Mouse (Mus musculus) testis, adult 2 months (tissue): ENCODE data around the gene Cib1.

ENCODE experiments used
- CTCF ChIP-seq: fragments of 200-500 bp; IDR thresholded peaks from 2 replicates; pipeline ENCODE4 v1.5.1; 2012; ENCODE audit warnings: low read depth, mild to moderate bottlenecking, inconsistent platforms, low read length, moderate library complexity; ENCODE audit not compliant: control insufficient read depth, insufficient read depth, insufficient replicate concordance
- POLR2A ChIP-seq: fragments of 200-500 bp; IDR thresholded peaks from 2 replicates; pipeline ENCODE4 v1.6.1; 2012; ENCODE audit warnings: low read depth, mild to moderate bottlenecking, inconsistent platforms, low read length, moderate library complexity; ENCODE audit not compliant: control insufficient read depth

DNA sequence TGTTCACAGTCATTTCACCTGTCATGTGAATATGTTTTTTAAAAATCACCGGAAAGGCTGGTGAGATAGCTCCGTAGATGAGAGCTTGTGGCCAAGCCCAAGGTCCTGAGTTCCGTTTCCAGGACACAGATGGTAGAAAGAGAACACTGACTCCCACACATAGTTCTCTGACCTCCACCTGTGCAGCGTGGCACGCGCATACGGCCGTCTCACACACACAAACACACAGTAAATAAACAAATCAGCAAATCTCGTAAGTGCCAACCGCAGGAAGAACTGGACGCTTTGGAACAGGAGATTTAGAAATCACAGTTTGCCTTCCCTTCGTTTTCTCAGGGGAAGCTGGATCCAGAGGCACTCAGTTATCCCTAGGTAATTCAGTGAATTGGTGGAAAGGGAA lies 45.1 kb downstream of the Cib1 start:
- TF ChIP-seq POLR2A (no peak), CTCF (no peak)
